Mouse (Mus musculus): ENCODE measurements around the gene Olfr543. TPM values are rescaled to one million over a fixed set of nuclear protein-coding genes. Genes with fewer than 3 reads are reported as not detected.
A peak's percentile ranks its signal among the peaks of the same experiment; 100 is the strongest.
"Not testable (repeated sequence)": the region's sequence is repeated elsewhere in the genome, so short reads cannot be mapped to it uniquely, and the experiment has no call there.

The Olfr543 gene
- polyA plus RNA-seq, 1 experiment, result not detected

DNA sequence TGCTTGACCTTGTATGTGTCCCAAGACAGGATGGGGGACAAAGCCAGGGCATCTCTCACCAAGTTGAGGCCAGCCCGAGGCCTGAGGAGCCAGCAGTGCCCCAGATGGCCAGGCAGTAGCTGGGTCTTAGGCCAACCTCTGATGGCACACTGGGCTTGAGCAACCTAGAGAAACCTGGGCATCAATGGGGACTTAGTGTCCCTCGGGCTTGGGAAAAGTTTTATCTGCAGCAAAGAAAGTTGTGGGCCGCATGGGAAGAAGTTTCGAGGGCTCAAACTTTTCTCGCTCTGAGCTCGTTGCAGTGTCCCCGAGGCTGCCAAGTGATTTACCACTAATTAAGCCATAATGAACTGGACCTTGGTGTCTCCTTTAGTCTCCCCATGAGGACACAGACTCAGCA, 28.2 kb upstream of the Olfr543 start:
- no peaks in the 10 kb centered on the region for H3K27me3 ChIP-seq (ENCODE audit: control insufficient read depth, insufficient read depth, low read length)
- no peak overlapping the region for H3K4me3 ChIP-seq (ENCODE audit: control insufficient read depth, low read depth, low read length)
- no peak overlapping the region for H3K27ac ChIP-seq (ENCODE audit: control insufficient read depth, insufficient read depth, low read depth, low read length)
- H3K4me1 ChIP-seq (ENCODE audit: control insufficient read depth, insufficient read depth, low read length), result peaks cover 5% of the 10 kb centered on the region
- H3K36me3 ChIP-seq (ENCODE audit: control insufficient read depth, insufficient read depth, low read length), result no peaks in the 10 kb centered on the region
- TF ChIP-seq POLR2A (IDR thresholded peaks at IDR 0.05; ENCODE audit: control insufficient read depth, low read depth, low read length) (no peak), CTCF (IDR thresholded peaks at IDR 0.05; ENCODE audit: control insufficient read depth, insufficient read depth, insufficient replicate concordance, low read depth, low read length) (no peak)

DNA sequence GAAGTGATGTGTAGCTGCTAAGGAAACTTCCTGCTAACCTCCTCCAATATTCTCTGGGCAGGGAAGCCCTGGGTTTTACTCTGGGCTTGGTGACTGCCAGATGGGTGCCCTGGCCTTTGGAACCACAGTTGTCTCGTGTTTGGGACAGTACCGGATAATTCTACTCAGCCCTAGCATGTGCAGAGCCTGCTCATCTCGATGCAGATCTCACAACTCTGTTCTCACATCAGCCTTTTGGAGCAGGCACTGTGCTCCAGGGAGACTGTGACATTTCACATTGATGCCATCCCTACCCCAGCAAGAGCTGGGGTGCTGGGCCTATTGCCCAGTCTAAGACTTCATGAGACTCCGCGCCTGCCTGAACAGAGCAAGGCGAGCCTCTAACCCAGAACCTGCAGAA, 27.2 kb upstream of the Olfr543 start:
- TF ChIP-seq POLR2A (IDR thresholded peaks at IDR 0.05; ENCODE audit: control insufficient read depth, low read depth, low read length), result no peak
- no peaks in the 10 kb centered on the region for H3K36me3 ChIP-seq (ENCODE audit: control insufficient read depth, insufficient read depth, low read length)
- H3K27me3 ChIP-seq (ENCODE audit: control insufficient read depth, insufficient read depth, low read length), result no peaks in the 10 kb centered on the region

DNA sequence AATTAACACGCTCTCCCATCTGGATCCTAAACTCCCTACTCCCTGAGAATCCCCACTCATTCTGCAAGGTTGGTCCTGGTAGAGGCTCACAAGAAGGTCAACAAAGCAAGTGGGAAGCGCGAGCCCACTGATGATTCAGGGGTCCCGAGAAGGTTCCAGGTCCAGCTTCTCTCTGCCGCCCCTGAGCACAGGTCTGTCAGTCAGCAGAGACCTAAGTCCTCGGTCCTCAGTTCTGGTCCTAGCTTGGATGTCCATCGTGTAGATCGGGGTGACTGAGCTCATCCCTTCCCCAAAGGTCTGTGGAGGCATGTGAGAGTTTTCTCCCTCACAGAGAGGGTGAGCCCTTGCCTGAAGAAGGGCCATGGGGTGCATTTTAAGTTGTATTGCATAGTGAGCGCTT, 26.6 kb upstream of the Olfr543 start:
- Histone ChIP-seq H3K4me3 (ENCODE audit: control insufficient read depth, low read depth, low read length) (no peak overlapping the region), H3K4me1 (ENCODE audit: control insufficient read depth, insufficient read depth, low read length) (peaks cover 3% of the 10 kb centered on the region), H3K27me3 (ENCODE audit: control insufficient read depth, insufficient read depth, low read length) (no peaks in the 10 kb centered on the region), H3K27ac (ENCODE audit: control insufficient read depth, insufficient read depth, low read depth, low read length) (no peak overlapping the region), H3K36me3 (ENCODE audit: control insufficient read depth, insufficient read depth, low read length) (no peaks in the 10 kb centered on the region)
- TF ChIP-seq CTCF (IDR thresholded peaks at IDR 0.05; ENCODE audit: control insufficient read depth, insufficient read depth, insufficient replicate concordance, low read depth, low read length) (no peak), POLR2A (IDR thresholded peaks at IDR 0.05; ENCODE audit: control insufficient read depth, low read depth, low read length) (no peak)

More for the DNA sequence above, 27.2 kb upstream of the Olfr543 start:
- peaks cover 5% of the 10 kb centered on the region for H3K4me1 ChIP-seq (ENCODE audit: control insufficient read depth, insufficient read depth, low read length)
- no peak overlapping the region for H3K27ac ChIP-seq (ENCODE audit: control insufficient read depth, insufficient read depth, low read depth, low read length)
- H3K4me3 ChIP-seq (ENCODE audit: control insufficient read depth, low read depth, low read length), result no peak overlapping the region

DNA sequence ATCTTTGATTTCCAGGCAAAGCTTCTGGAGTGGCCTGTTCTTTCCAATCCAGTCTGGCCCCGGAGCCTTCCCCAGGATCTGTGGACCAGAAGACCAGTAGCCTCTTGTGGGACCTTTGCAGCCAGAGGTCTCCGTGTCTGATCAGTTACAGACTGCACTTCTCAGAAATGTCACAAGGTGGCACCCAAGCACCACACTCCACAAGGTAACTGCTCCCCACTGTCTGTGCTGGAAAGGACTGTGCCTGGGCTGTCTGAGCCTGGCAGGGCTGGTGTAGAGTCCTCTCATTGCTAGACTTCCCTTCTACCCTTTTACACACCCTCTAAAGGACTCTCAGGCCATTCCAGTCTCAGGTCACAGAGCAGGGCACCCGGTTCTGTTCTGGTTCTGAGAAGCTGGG, 25.4 kb upstream of the Olfr543 start:
- TF ChIP-seq CTCF (IDR thresholded peaks at IDR 0.05; ENCODE audit: control insufficient read depth, insufficient read depth, insufficient replicate concordance, low read depth, low read length) (peak; percentile 82; the same call in 1 of the 2 replicates), POLR2A (IDR thresholded peaks at IDR 0.05; ENCODE audit: control insufficient read depth, low read depth, low read length) (no peak)

DNA sequence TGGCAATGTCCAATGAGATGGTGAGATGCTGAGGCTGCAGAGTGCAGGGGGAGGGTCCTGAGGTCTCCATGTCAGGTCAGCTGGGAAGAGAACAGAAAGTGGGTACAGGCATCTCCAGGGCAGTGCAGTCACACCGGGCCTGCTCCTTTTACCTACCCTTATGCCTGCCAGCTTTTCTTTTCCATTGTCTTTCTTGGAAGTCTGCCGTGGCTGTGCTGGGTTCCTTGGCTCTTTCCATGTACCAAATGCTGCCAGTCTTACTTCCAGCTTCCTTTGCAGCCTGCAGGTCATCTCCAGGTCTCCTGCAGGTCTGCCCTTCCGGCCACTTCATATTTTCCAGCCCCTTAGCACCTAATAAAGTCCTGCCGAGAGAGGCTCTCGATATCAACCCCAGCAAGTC, 20.5 kb upstream of the Olfr543 start:
- Histone ChIP-seq H3K4me1 (ENCODE audit: control insufficient read depth, insufficient read depth, low read length) (no peaks in the 10 kb centered on the region), H3K36me3 (ENCODE audit: control insufficient read depth, insufficient read depth, low read length) (no peaks in the 10 kb centered on the region), H3K27me3 (ENCODE audit: control insufficient read depth, insufficient read depth, low read length) (no peaks in the 10 kb centered on the region), H3K27ac (ENCODE audit: control insufficient read depth, insufficient read depth, low read depth, low read length) (no peak overlapping the region), H3K4me3 (ENCODE audit: control insufficient read depth, low read depth, low read length) (no peak overlapping the region)
- TF ChIP-seq CTCF (IDR thresholded peaks at IDR 0.05; ENCODE audit: control insufficient read depth, insufficient read depth, insufficient replicate concordance, low read depth, low read length) (no peak), POLR2A (IDR thresholded peaks at IDR 0.05; ENCODE audit: control insufficient read depth, low read depth, low read length) (no peak)

More for the DNA sequence above, 25.4 kb upstream of the Olfr543 start:
- Histone ChIP-seq H3K27me3 (ENCODE audit: control insufficient read depth, insufficient read depth, low read length) (no peaks in the 10 kb centered on the region), H3K4me1 (ENCODE audit: control insufficient read depth, insufficient read depth, low read length) (no peaks in the 10 kb centered on the region), H3K36me3 (ENCODE audit: control insufficient read depth, insufficient read depth, low read length) (no peaks in the 10 kb centered on the region), H3K27ac (ENCODE audit: control insufficient read depth, insufficient read depth, low read depth, low read length) (no peak overlapping the region), H3K4me3 (ENCODE audit: control insufficient read depth, low read depth, low read length) (no peak overlapping the region)

DNA sequence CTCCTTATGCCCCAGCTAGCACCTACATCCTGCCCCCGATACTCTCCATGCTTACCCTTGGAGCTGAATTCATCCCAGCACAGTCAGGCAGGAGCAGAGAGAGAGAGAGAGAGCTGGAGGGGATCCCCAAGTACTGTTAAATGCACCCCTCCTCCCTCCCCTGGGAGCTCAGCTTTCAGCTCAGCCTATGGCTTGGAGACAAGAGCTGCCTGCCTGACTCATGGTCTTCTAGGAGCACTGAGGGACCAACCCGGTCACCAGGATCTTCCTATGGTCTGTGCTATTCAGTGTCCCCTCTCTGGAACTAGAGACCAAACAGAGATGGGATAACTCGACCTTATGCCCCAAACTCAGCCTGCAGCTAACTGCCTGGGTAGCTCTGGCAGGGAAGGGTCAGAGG, 18.0 kb upstream of the Olfr543 start, which contains the start of gene Olfr545:
Gene Olfr545 (minus strand): TSS at position 101 of the 400 bp plus-strand sequence.
- no peak within 1 kb of the TSS for H3K27ac ChIP-seq (ENCODE audit: control insufficient read depth, insufficient read depth, low read depth, low read length)
- H3K4me1 ChIP-seq (ENCODE audit: control insufficient read depth, insufficient read depth, low read length), result no peaks in the 10 kb centered on the region
- H3K4me3 ChIP-seq (ENCODE audit: control insufficient read depth, low read depth, low read length), result no peak within 1 kb of the TSS
- H3K36me3 ChIP-seq (ENCODE audit: control insufficient read depth, insufficient read depth, low read length), result no peaks in the 10 kb centered on the region
- no peak for TF ChIP-seq CTCF (IDR thresholded peaks at IDR 0.05; ENCODE audit: control insufficient read depth, insufficient read depth, insufficient replicate concordance, low read depth, low read length)
- TF ChIP-seq POLR2A (IDR thresholded peaks at IDR 0.05; ENCODE audit: control insufficient read depth, low read depth, low read length), result no peak
- no peaks in the 10 kb centered on the region for H3K27me3 ChIP-seq (ENCODE audit: control insufficient read depth, insufficient read depth, low read length)

DNA sequence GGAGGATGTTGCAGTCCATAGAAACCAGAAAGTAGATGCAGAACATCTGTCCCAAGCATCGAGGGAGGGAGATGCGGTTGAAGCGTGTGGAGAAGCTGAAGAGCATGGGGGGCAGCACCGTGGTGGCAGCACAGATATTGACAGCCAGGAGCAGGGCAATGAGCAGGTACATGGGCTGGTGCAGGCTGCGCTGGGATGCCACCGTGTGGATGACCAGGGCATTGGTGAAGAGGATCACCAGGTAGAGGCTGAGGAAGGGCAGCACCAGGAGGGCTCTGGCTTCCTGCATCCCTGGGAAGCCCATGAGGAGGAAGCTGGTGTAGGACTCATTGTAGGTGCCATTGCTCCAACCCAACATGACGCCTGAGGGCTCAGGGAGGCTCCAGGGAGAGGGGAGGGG, 12.9 kb upstream of the Olfr543 start:
- H3K27ac ChIP-seq (ENCODE audit: control insufficient read depth, insufficient read depth, low read depth, low read length); H3K27me3 ChIP-seq (ENCODE audit: control insufficient read depth, insufficient read depth, low read length); H3K4me1 ChIP-seq (ENCODE audit: control insufficient read depth, insufficient read depth, low read length); H3K36me3 ChIP-seq (ENCODE audit: control insufficient read depth, insufficient read depth, low read length); H3K4me3 ChIP-seq (ENCODE audit: control insufficient read depth, low read depth, low read length): not testable (repeated sequence)

DNA sequence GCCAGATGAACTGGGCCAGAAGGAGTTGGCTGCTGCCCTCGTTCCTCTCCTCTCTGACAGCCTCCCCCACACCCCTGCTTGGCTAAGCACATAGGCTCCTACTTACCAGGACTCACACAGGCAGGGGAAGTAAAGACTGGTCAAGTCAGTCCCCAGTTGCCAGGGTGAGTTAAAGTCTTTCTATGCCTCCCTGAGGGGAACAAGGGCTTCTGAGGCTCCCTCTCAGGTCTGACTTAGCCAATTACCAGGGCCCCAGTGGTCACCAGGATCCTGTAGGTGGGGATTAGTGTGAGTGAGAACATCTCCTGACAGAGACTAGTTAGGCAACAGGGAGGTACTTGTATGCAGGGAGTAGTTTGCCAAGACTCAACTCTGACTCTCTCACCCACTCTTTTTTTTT, 6.7 kb upstream of the Olfr543 start, which contains the start of gene Olfr544:
Gene Olfr544 (minus strand): TSS at position 153 of the 400 bp plus-strand sequence.
- TF ChIP-seq POLR2A (IDR thresholded peaks at IDR 0.05; ENCODE audit: control insufficient read depth, low read depth, low read length), result no peak
- no peak for TF ChIP-seq CTCF (IDR thresholded peaks at IDR 0.05; ENCODE audit: control insufficient read depth, insufficient read depth, insufficient replicate concordance, low read depth, low read length)
- no peaks in the 10 kb centered on the region for H3K36me3 ChIP-seq (ENCODE audit: control insufficient read depth, insufficient read depth, low read length)
- H3K4me3 ChIP-seq (ENCODE audit: control insufficient read depth, low read depth, low read length), result no peak within 1 kb of the TSS
- H3K27ac ChIP-seq (ENCODE audit: control insufficient read depth, insufficient read depth, low read depth, low read length), result no peak within 1 kb of the TSS
- no peaks in the 10 kb centered on the region; the same call in 1 of the 2 replicates for H3K4me1 ChIP-seq (ENCODE audit: control insufficient read depth, insufficient read depth, low read length)
- H3K27me3 ChIP-seq (ENCODE audit: control insufficient read depth, insufficient read depth, low read length), result no peaks in the 10 kb centered on the region

All from testis, adult 2 months (tissue).